Mouse (Mus musculus) limb, embryonic 14.5 days (tissue): Measurements from ENCODE around the gene Olfr365. TPM values are rescaled to one million over a fixed set of nuclear protein-coding genes. Genes with fewer than 3 reads are reported as not detected.

Experiments used
- ATAC-seq: fragments of 200-750 bp; cut with Nextera tagmentation; 2 replicates; pipeline ENCODE4 v1.8.0; 2017; ENCODE audit warnings: low read depth, moderate number of reproducible peaks, moderate TSS enrichment; ENCODE audit not compliant: low FRiP score
- DNase-seq: peaks from one replicate; pipeline ENCODE4 v3.0.0-alpha.2; 2015; ENCODE audit warnings: low spot score
- H3K27ac ChIP-seq: fragments of 300-500 bp; sonication (generic); replicated peaks from 2 replicates; pipeline ENCODE4 v1.5.1; 2014; ENCODE audit warnings: low read depth, mild to moderate bottlenecking, low read length, moderate library complexity, mixed read lengths
- H3K27me3 ChIP-seq: fragments of 300-500 bp; sonication (generic); 2 replicates; pipeline ENCODE4 v1.6.1; 2014; ENCODE audit warnings: low read length, mixed read lengths; ENCODE audit not compliant: control insufficient read depth, insufficient read depth
- H3K36me3 ChIP-seq: fragments of 300-500 bp; sonication (generic); 2 replicates; pipeline ENCODE4 v1.6.1; 2014; ENCODE audit warnings: mild to moderate bottlenecking, low read length, moderate library complexity, mixed read lengths; ENCODE audit not compliant: control insufficient read depth, insufficient read depth
- H3K4me1 ChIP-seq: fragments of 300-500 bp; sonication (generic); 2 replicates; pipeline ENCODE4 v1.6.1; 2014; ENCODE audit warnings: antibody characterized with exemption, low read length, mixed read lengths; ENCODE audit not compliant: control insufficient read depth, insufficient read depth
- H3K4me2 ChIP-seq: fragments of 300-500 bp; sonication (generic); replicated peaks from 2 replicates; pipeline ENCODE4 v1.6.1; 2014; ENCODE audit warnings: low read depth, mild to moderate bottlenecking, low read length, moderate library complexity; ENCODE audit not compliant: severe bottlenecking
- H3K4me3 ChIP-seq: fragments of 300-500 bp; sonication (generic); replicated peaks from 2 replicates; pipeline ENCODE4 v1.5.1; 2014; ENCODE audit warnings: low read length
- H3K9ac ChIP-seq: fragments of 300-500 bp; sonication (generic); 2 replicates; pipeline ENCODE4 v1.6.1; 2014; ENCODE audit warnings: mild to moderate bottlenecking, low read depth, low read length, moderate library complexity; ENCODE audit not compliant: severe bottlenecking
- H3K9me3 ChIP-seq: fragments of 300-500 bp; sonication (generic); 2 replicates; pipeline ENCODE4 v1.6.1; 2016; ENCODE audit warnings: low read length; ENCODE audit not compliant: control insufficient read depth
- POLR2A ChIP-seq: fragments of 200-500 bp; IDR thresholded peaks from 2 replicates; pipeline ENCODE4 v1.8.0; 2012; ENCODE audit warnings: inconsistent platforms, mild to moderate bottlenecking, moderate library complexity, borderline replicate concordance; ENCODE audit not compliant: insufficient read depth, insufficient read length; ENCODE audit errors: extremely low read depth
- WGBS: fragments of 180-500 bp; shearing (Covaris S2); extraction: QIAGEN DNeasy Blood & Tissue Kit; methylation state at CpG from one replicate; pipeline ENCODE4 v1.1.7; 2014; 5-methylcytosine and 5-hydroxymethylcytosine counted together
- polyA plus RNA-seq, 2 experiments: library from polyadenylated mRNA; depleted of rRNA in 1 of 2; stranded (reverse) in 1 of 2; unstranded in 1 of 2; fragments of >200 nt; fragmentation: Nextera tagmentation in 1 of 2; extraction: Ambion mirVana in 1 of 2; gene quantifications; 2 replicates each; pipeline versions ENCODE4 v1.2.1 to v1.2.3; 2012 to 2014

Olfr365 gene
- polyA plus RNA-seq (2012; rRNA removed): not detected in 2 replicates
- polyA plus RNA-seq (2014; fragmentation: Nextera tagmentation; extraction: Ambion mirVana): not detected in 2 replicates

GRCm38 (mm10) chr2:37187898-37188297 lies at the start of gene Olfr365:
Gene Olfr365, plus strand, starts transcription at chr2:37188198.
- no peak within 1 kb of the TSS for H3K9ac ChIP-seq
- no peaks in the 10 kb centered on the region for H3K4me1 ChIP-seq
- H3K9me3 ChIP-seq: no peaks in the 10 kb centered on the region
- ATAC-seq: no peak
- H3K27me3 ChIP-seq: no peaks in the 10 kb centered on the region
- no peak for TF ChIP-seq POLR2A
- WGBS: 85% methylated on average over 3 of the region's 3 CpGs
- no peak within 1 kb of the TSS for H3K4me2 ChIP-seq
- H3K27ac ChIP-seq: no peak within 1 kb of the TSS
- no peak for DNase-seq
- H3K36me3 ChIP-seq: no peaks in the 10 kb centered on the region
- H3K4me3 ChIP-seq: no peak within 1 kb of the TSS

GRCm38 (mm10) chr2:37139022-37139421 lies 49.0 kb upstream of the Olfr365 start, which contains the start of gene Olfr364-ps1:
Gene Olfr364-ps1, plus strand, starts transcription at chr2:37139322.
- DNase-seq: no peak
- no peaks in the 10 kb centered on the region for H3K4me1 ChIP-seq
- H3K4me3 ChIP-seq: no peak within 1 kb of the TSS
- ATAC-seq: no peak
- no peaks in the 10 kb centered on the region for H3K9me3 ChIP-seq
- H3K9ac ChIP-seq: no peak within 1 kb of the TSS
- H3K27ac ChIP-seq: no peak within 1 kb of the TSS
- WGBS: 88% methylated on average over 3 of the region's 3 CpGs
- H3K36me3 ChIP-seq: no peaks in the 10 kb centered on the region
- H3K27me3 ChIP-seq: no peaks in the 10 kb centered on the region
- no peak within 1 kb of the TSS for H3K4me2 ChIP-seq
- no peak for TF ChIP-seq POLR2A

GRCm38 (mm10) chr2:37211274-37211673 lies 23.3 kb downstream of the Olfr365 start, which contains the start of gene Olfr366:
Gene Olfr366, plus strand, starts transcription at chr2:37211574.
- DNase-seq (no peak), ATAC-seq (no peak)
- H3K9me3 ChIP-seq: no peaks in the 10 kb centered on the region
- TF ChIP-seq POLR2A: no peak
- H3K36me3 ChIP-seq: no peaks in the 10 kb centered on the region
- H3K4me2 ChIP-seq: no peak within 1 kb of the TSS
- no peak within 1 kb of the TSS for H3K4me3 ChIP-seq
- H3K27me3 ChIP-seq: no peaks in the 10 kb centered on the region
- H3K9ac ChIP-seq: no peak within 1 kb of the TSS
- no peaks in the 10 kb centered on the region for H3K4me1 ChIP-seq
- no peak within 1 kb of the TSS for H3K27ac ChIP-seq

Other genes starting within 250 kb of the Olfr365 start
- not detected in 2 replicates for gene Olfr357, start 194.4 kb upstream of the Olfr365 start, polyA plus RNA-seq (2012; rRNA removed)
- gene Olfr357, start 194.4 kb upstream of the Olfr365 start, polyA plus RNA-seq (2014; fragmentation: Nextera tagmentation; extraction: Ambion mirVana): not detected in 2 replicates
- gene Olfr358, start 178.9 kb upstream of the Olfr365 start, polyA plus RNA-seq (2012; rRNA removed): not detected in 2 replicates
- not detected in 2 replicates for gene Olfr358, start 178.9 kb upstream of the Olfr365 start, polyA plus RNA-seq (2014; fragmentation: Nextera tagmentation; extraction: Ambion mirVana)
- gene Olfr360, start 122.5 kb upstream of the Olfr365 start, polyA plus RNA-seq (2012; rRNA removed): not detected in 2 replicates
- gene Olfr360, start 122.5 kb upstream of the Olfr365 start, polyA plus RNA-seq (2014; fragmentation: Nextera tagmentation; extraction: Ambion mirVana): not detected in 2 replicates
- gene Olfr361, start 98.9 kb upstream of the Olfr365 start, polyA plus RNA-seq (2012; rRNA removed): not detected in 2 replicates
- not detected in 2 replicates for gene Olfr361, start 98.9 kb upstream of the Olfr365 start, polyA plus RNA-seq (2014; fragmentation: Nextera tagmentation; extraction: Ambion mirVana)
- gene Olfr362, start 70.3 kb upstream of the Olfr365 start, polyA plus RNA-seq (2012; rRNA removed): not detected in 2 replicates
- gene Olfr362, start 70.3 kb upstream of the Olfr365 start, polyA plus RNA-seq (2014; fragmentation: Nextera tagmentation; extraction: Ambion mirVana): not detected in 2 replicates
- not detected in 2 replicates for gene Olfr364-ps1, start 48.9 kb upstream of the Olfr365 start, polyA plus RNA-seq (2012; rRNA removed)
- not detected in 2 replicates for gene Olfr364-ps1, start 48.9 kb upstream of the Olfr365 start, polyA plus RNA-seq (2014; fragmentation: Nextera tagmentation; extraction: Ambion mirVana)
- not detected in 2 replicates for gene Olfr366, start 23.4 kb downstream of the Olfr365 start, polyA plus RNA-seq (2012; rRNA removed)
- gene Olfr366, start 23.4 kb downstream of the Olfr365 start, polyA plus RNA-seq (2014; fragmentation: Nextera tagmentation; extraction: Ambion mirVana): not detected in 2 replicates
- gene Olfr368, start 138.3 kb downstream of the Olfr365 start, polyA plus RNA-seq (2012; rRNA removed): not detected in 2 replicates
- gene Olfr368, start 138.3 kb downstream of the Olfr365 start, polyA plus RNA-seq (2014; fragmentation: Nextera tagmentation; extraction: Ambion mirVana): not detected in 2 replicates
- 25.1 and 26.7 TPM in 2 replicates for gene Pdcl, start 171.1 kb downstream of the Olfr365 start, polyA plus RNA-seq (2012; rRNA removed)
- gene Pdcl, start 171.1 kb downstream of the Olfr365 start, polyA plus RNA-seq (2014; fragmentation: Nextera tagmentation; extraction: Ambion mirVana): 38.6 and 41.0 TPM in 2 replicates
- 15.7 and 15.9 TPM in 2 replicates for gene Rc3h2, start 234.7 kb downstream of the Olfr365 start, polyA plus RNA-seq (2012; rRNA removed)
- gene Rc3h2, start 234.7 kb downstream of the Olfr365 start, polyA plus RNA-seq (2014; fragmentation: Nextera tagmentation; extraction: Ambion mirVana): 17.0 and 19.7 TPM in 2 replicates